Mouse (Mus musculus) CH12.LX (cell line): ENCODE results near the gene Pcdh8. TPM values are rescaled to one million over a fixed set of nuclear protein-coding genes. Genes with fewer than 3 reads are reported as not detected.
A peak's percentile ranks its signal among the peaks of the same experiment; 100 is the strongest.

Source experiments
- DNase-seq: peaks from one replicate; pipeline ENCODE4 v3.0.0-alpha.2; 2013; ENCODE audit errors: extremely low read depth
- H3K27ac ChIP-seq: 2 replicates; pipeline ENCODE4 v1.5.1; 2012; ENCODE audit warnings: low read depth, mild to moderate bottlenecking, control low read depth, moderate library complexity; ENCODE audit not compliant: insufficient read depth
- H3K27me3 ChIP-seq: replicated peaks from 2 replicates; pipeline ENCODE3; 2012; ENCODE audit warnings: inconsistent platforms
- H3K36me3 ChIP-seq, 2 experiments: replicated peaks in 1 of 2; 2 replicates each; pipeline versions ENCODE3 to v1.6.1; 2012; ENCODE audit warnings: inconsistent platforms in 1 of 2, low read length in 1 of 2, mild to moderate bottlenecking in 1 of 2, mixed read lengths in 1 of 2, moderate library complexity in 1 of 2; ENCODE audit not compliant: control insufficient read depth in 1 of 2, insufficient read depth in 1 of 2
- H3K4me1 ChIP-seq, 2 experiments: 2 replicates each; pipeline ENCODE4 v1.6.1; 2012; ENCODE audit warnings: inconsistent platforms in 1 of 2, moderate library complexity in 1 of 2; ENCODE audit not compliant: insufficient read depth in 2 of 2, control insufficient read depth in 1 of 2
- H3K4me2 ChIP-seq: 2 replicates; pipeline ENCODE4 v1.6.1; 2012; ENCODE audit warnings: low read depth, mild to moderate bottlenecking, control low read depth; ENCODE audit not compliant: poor library complexity, insufficient read depth, severe bottlenecking
- H3K4me3 ChIP-seq, 3 experiments: fragments of 150-350 bp in 1 of 3; sonication (generic) in 1 of 3; replicated peaks in 1 of 3; 2 replicates each; pipeline versions ENCODE3 to v1.5.1; 2011 to 2012; ENCODE audit warnings: low read depth in 2 of 3, low read length in 2 of 3, mild to moderate bottlenecking in 2 of 3, moderate library complexity in 2 of 3, control low read depth in 1 of 3, improper control_type of control experiment in 1 of 3, inconsistent platforms in 1 of 3, mixed read lengths in 1 of 3; ENCODE audit not compliant: poor library complexity in 1 of 3
- H3K79me2 ChIP-seq: replicated peaks from 2 replicates; pipeline ENCODE4 v1.6.1; 2012; ENCODE audit warnings: mild to moderate bottlenecking, moderate library complexity; ENCODE audit not compliant: control insufficient read depth, poor library complexity, insufficient read depth, severe bottlenecking; ENCODE audit errors: extremely low read depth
- H3K9ac ChIP-seq: 2 replicates; pipeline ENCODE4 v1.6.1; 2012; ENCODE audit warnings: low read depth, mild to moderate bottlenecking, control low read depth, moderate library complexity; ENCODE audit not compliant: insufficient read depth
- H3K9me3 ChIP-seq: replicated peaks from 2 replicates; pipeline ENCODE3; 2012; ENCODE audit warnings: low read length, inconsistent platforms, mixed read lengths
- CHD1 ChIP-seq: IDR thresholded peaks from 2 replicates; pipeline ENCODE4 v1.6.1; 2012; ENCODE audit warnings: low read depth, low read length, improper control_type of control experiment, inconsistent platforms
- CHD2 ChIP-seq: IDR thresholded peaks from 2 replicates; pipeline ENCODE4 v1.6.1; 2011; ENCODE audit warnings: low read length, improper control_type of control experiment
- CTCF ChIP-seq, 2 experiments: IDR thresholded peaks in 1 of 2; conservative IDR thresholded peaks in 1 of 2; 2 replicates each; pipeline ENCODE4 v1.5.1; 2011 to 2012; ENCODE audit warnings: low read depth in 2 of 2, low read length in 2 of 2, improper control_type of control experiment in 1 of 2, inconsistent platforms in 1 of 2, mild to moderate bottlenecking in 1 of 2, moderate library complexity in 1 of 2
- ELF1 ChIP-seq: IDR thresholded peaks from 2 replicates; pipeline ENCODE4 v1.6.1; 2014; ENCODE audit warnings: low read depth, mild to moderate bottlenecking, inconsistent platforms, low read length, improper control_type of control experiment
- EP300 ChIP-seq: IDR thresholded peaks from 2 replicates; pipeline ENCODE4 v1.6.1; 2011; ENCODE audit warnings: low read length, improper control_type of control experiment
- JUN ChIP-seq: IDR thresholded peaks from 2 replicates; pipeline ENCODE4 v1.6.1; 2011; ENCODE audit warnings: low read depth, mild to moderate bottlenecking, low read length, improper control_type of control experiment, moderate library complexity; ENCODE audit not compliant: insufficient read depth
- JUND ChIP-seq: conservative IDR thresholded peaks from 2 replicates; pipeline ENCODE4 v1.6.1; 2011; ENCODE audit warnings: low read depth, low read length, improper control_type of control experiment
- KAT2A ChIP-seq: IDR thresholded peaks from 2 replicates; pipeline ENCODE4 v1.6.1; 2012; ENCODE audit warnings: low read length, improper control_type of control experiment, inconsistent platforms; ENCODE audit not compliant: insufficient replicate concordance
- MAFK ChIP-seq: IDR thresholded peaks from 2 replicates; pipeline ENCODE4 v1.6.1; 2011; ENCODE audit warnings: low read length, improper control_type of control experiment; ENCODE audit not compliant: insufficient replicate concordance
- MAX ChIP-seq: IDR thresholded peaks from 2 replicates; pipeline ENCODE4 v1.6.1; 2011; ENCODE audit warnings: low read length, improper control_type of control experiment
- MAZ ChIP-seq: IDR thresholded peaks from 2 replicates; pipeline ENCODE4 v1.6.1; 2012; ENCODE audit warnings: low read depth, mild to moderate bottlenecking, inconsistent platforms, low read length, improper control_type of control experiment, moderate library complexity
- MXI1 ChIP-seq: IDR thresholded peaks from 2 replicates; pipeline ENCODE4 v1.6.1; 2011; ENCODE audit warnings: mild to moderate bottlenecking, low read depth, low read length, improper control_type of control experiment
- NELFE ChIP-seq: IDR thresholded peaks from 2 replicates; pipeline ENCODE4 v1.6.1; 2011; ENCODE audit warnings: low read depth, low read length, improper control_type of control experiment
- NRF1 ChIP-seq: IDR thresholded peaks from 2 replicates; pipeline ENCODE4 v1.6.1; 2014; ENCODE audit warnings: low read depth, mild to moderate bottlenecking, inconsistent platforms, low read length, improper control_type of control experiment, moderate library complexity
- PAX5 ChIP-seq: IDR thresholded peaks from 2 replicates; pipeline ENCODE4 v1.6.1; 2012; ENCODE audit warnings: low read length, inconsistent platforms, mixed read lengths
- POLR2A ChIP-seq: IDR thresholded peaks from 2 replicates; pipeline ENCODE4 v1.6.1; 2011; ENCODE audit warnings: low read depth, mild to moderate bottlenecking, improper control_type of control experiment, low read length
- RAD21 ChIP-seq: IDR thresholded peaks from 2 replicates; pipeline ENCODE4 v1.6.1; 2011; ENCODE audit warnings: low read depth, mild to moderate bottlenecking, low read length, improper control_type of control experiment, moderate library complexity
- SIN3A ChIP-seq: IDR thresholded peaks from 2 replicates; pipeline ENCODE4 v1.6.1; 2012; ENCODE audit warnings: low read length, improper control_type of control experiment, inconsistent platforms
- UBTF ChIP-seq: IDR thresholded peaks from 2 replicates; pipeline ENCODE4 v1.6.1; 2012; ENCODE audit warnings: low read depth, mild to moderate bottlenecking, inconsistent platforms, low read length, improper control_type of control experiment, moderate library complexity
- USF1 ChIP-seq: IDR thresholded peaks from 2 replicates; pipeline ENCODE4 v1.6.1; 2014; ENCODE audit warnings: low read depth, mild to moderate bottlenecking, inconsistent platforms, low read length, improper control_type of control experiment
- USF2 ChIP-seq: conservative IDR thresholded peaks from 2 replicates; pipeline ENCODE4 v1.6.1; 2011; ENCODE audit warnings: low read depth, low read length, improper control_type of control experiment
- ZMIZ1 ChIP-seq: IDR thresholded peaks from 2 replicates; pipeline ENCODE4 v1.6.1; 2012; ENCODE audit warnings: low read depth, mild to moderate bottlenecking, inconsistent platforms, low read length, improper control_type of control experiment
- ZNF384 ChIP-seq: IDR thresholded peaks from 2 replicates; pipeline ENCODE4 v1.6.1; 2012; ENCODE audit warnings: low read depth, low read length, improper control_type of control experiment, inconsistent platforms
- dilution Hi-C: fragments of 300-500 bp; cut with MboI; formaldehyde crosslinking; loops from 2 replicates; pipeline ENCODE4 v1.14.3; 2020; ENCODE audit warnings: low sequenced_read_pairs; ENCODE audit not compliant: extremely low pct_unique_long_range_greater_than_20kb, extremely low pct_ligation_motif_present
- in situ Hi-C: fragments of 300-500 bp; cut with MboI; formaldehyde crosslinking; loops from 3 replicates; pipeline ENCODE4 v1.14.3; 2019; ENCODE audit warnings: low sequenced_read_pairs, low pct_ligation_motif_present, low pct_unique_long_range_greater_than_20kb, mixed read lengths
- polyA plus RNA-seq: library from polyadenylated mRNA; unstranded; fragments of >175 nt; gene quantifications from 2 replicates; pipeline ENCODE4 v1.2.1, GENCODE M21; 2012; ENCODE audit warnings: low read depth; ENCODE audit not compliant: insufficient read length
- total RNA-seq, 2 experiments: library from RNA; depleted of rRNA; stranded (reverse); fragments of 300-350 nt in 1 of 2; fragments of >200 nt in 1 of 2; gene quantifications; 2 replicates each; pipeline ENCODE4 v1.2.3; 2012 to 2014

Pcdh8 gene
- total and polyA plus RNA-seq, 3 experiments: not detected

- H3K79me2 ChIP-seq: no peaks in the 10 kb centered on the region
- in situ Hi-C loops: no loop called here
- H3K27me3 ChIP-seq: no peaks in the 10 kb centered on the region
- no peak overlapping the region for H3K4me3 ChIP-seq
- H3K9ac ChIP-seq: no peak overlapping the region
- no peak for DNase-seq
- peak overlapping the region; percentile 35 for H3K4me2 ChIP-seq
- TF ChIP-seq ELF1 (no peak), RAD21 (no peak), UBTF (no peak), MAX (no peak), MXI1 (no peak), USF2 (no peak), MAZ (no peak), JUND (no peak), KAT2A (no peak)
- H3K36me3 ChIP-seq: no peaks in the 10 kb centered on the region
- H3K9me3 ChIP-seq: peaks cover 3% of the 10 kb centered on the region
- peaks cover 8 to 9% of the 10 kb centered on the region in 2 experiments; a peak in 2 of 4 replicates for H3K4me1 ChIP-seq
- dilution Hi-C loops: no loop called here
- no peak overlapping the region for H3K27ac ChIP-seq
Measured at GRCm38 (mm10) chr14:79793179-79793578, 22.1 kb upstream of the Pcdh8 start.

DNA sequence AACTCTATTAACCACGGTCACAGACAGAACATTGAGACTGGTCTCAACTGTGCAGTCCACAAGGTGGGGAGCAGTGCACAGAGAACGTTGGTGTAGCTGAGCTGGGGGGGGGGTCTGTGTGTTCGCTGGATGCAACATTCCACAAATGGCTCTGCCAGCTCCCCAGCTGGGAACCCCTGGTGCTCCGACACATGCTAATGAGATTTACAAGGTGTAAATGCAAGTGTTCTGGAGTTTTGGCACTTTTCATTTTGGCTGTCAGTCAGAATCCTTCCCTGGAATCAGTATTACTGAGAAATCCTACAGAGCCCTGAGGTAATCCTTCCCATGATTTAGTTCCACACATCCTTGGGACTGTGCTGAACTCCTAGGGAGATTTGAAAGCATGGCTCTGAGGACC lies 18.4 kb upstream of the Pcdh8 start:
- no peaks in the 10 kb centered on the region for H3K27me3 ChIP-seq
- no peak for DNase-seq
- dilution Hi-C loops (no loop called here), in situ Hi-C loops (no loop called here)
- no peak overlapping the region for H3K27ac ChIP-seq
- H3K79me2 ChIP-seq: no peaks in the 10 kb centered on the region
- H3K9me3 ChIP-seq: no peaks in the 10 kb centered on the region
- TF ChIP-seq MAX (no peak), ZNF384 (no peak), CTCF (conservative IDR thresholded peaks at IDR 0.05 in 1 of 2, IDR thresholded peaks at IDR 0.05 in 1 of 2; ENCODE audit: low read depth in 2 of 2, low read length in 2 of 2) (no peak), MXI1 (no peak), ZMIZ1 (no peak), JUN (no peak), USF1 (no peak), PAX5 (no peak), EP300 (no peak), RAD21 (no peak), NRF1 (no peak), JUND (no peak), POLR2A (no peak), UBTF (no peak), MAFK (no peak), CHD1 (no peak), NELFE (no peak), CHD2 (no peak), SIN3A (no peak)
- H3K4me1 ChIP-seq: peaks cover 8 to 9% of the 10 kb centered on the region in 2 experiments; a peak in 2 of 4 replicates
- no peaks in the 10 kb centered on the region for H3K36me3 ChIP-seq
- H3K9ac ChIP-seq: no peak overlapping the region
- no peak overlapping the region for H3K4me3 ChIP-seq
- no peak overlapping the region for H3K4me2 ChIP-seq
